In the genomic region with DNA sequence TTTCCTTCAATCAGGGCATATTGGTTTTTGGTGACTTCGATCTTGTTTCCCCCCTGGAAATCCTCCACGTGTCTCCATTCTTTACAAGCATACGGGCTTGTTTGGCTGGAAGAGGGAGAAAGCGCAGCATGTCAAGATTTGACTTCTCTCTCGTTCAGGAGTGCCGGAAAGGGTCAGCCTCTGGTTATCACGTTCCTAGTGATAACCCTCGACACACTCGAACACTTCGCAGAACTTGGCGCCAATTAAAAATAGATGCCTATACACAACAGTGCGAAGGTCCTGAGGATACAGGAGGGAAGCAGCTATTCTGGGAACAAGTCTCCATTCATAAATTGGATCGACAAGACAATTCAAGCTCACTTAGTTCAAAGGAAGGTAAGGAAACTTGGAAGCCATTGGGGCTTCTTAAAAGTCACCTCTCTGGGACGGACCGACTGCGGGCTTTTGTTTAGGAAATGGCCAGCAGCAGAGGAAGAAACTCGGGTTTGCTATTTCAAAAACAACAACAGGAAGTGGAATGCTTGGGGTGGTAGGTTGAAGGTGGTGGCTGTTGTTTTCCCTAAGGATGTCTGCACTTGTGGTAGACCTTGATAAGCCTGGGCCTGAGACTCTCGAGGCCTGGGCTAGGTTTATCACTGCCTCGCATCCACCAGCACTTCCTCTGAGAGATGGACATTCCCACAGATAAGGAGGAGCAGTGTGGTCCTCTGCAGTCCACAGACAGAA, we compare ENCODE assay signal across 12 mouse cellular contexts. TPM values are rescaled to one million over a fixed set of nuclear protein-coding genes. Genes with fewer than 3 reads are reported as not detected.
DNase-seq lines count a peak whose midpoint lies in the region; ATAC-seq lines count a peak whose summit lies in the region.
"Had no signal": no experiment of that assay in that cellular context is flagged by ENCODE, and none has a peak within 500 bp of the region (broad histone marks: within the 10 kb centered on the region; RNA-seq: fewer than 3 reads in every experiment).

No protein-coding gene starts in this region.

- H3K36me3 ChIP-seq in heart, embryonic 14.5 days (ENCODE audit: control insufficient read depth, insufficient read depth, low read length), result peaks cover 70% of the 10 kb centered on the region
- H3K36me3 ChIP-seq in liver, embryonic 13.5 days, result no peaks in the 10 kb centered on the region
- H3K36me3 ChIP-seq: hindbrain, embryonic 10.5 days; limb, embryonic 15.5 days had no signal

- DNase-seq in kidney, adult 18-20 months, result peak; percentile 28
- DNase-seq in kidney, postnatal 10 days, result no peak
- DNase-seq in liver, embryonic 13.5 days, result peak; percentile 63
- DNase-seq in yolk sac, embryonic 10.5 days (ENCODE audit: low spot score), result peak; percentile 39
- no peak for DNase-seq in adipocyte (ENCODE audit: low spot score)
- no peak for DNase-seq in cerebellum, postnatal 14 days
- DNase-seq in ovary, postnatal 10 days (ENCODE audit: low spot score), result no peak
- DNase-seq: cerebellum, adult 9-11 months had no signal

- no peaks in the 10 kb centered on the region for H3K9me3 ChIP-seq in heart, embryonic 14.5 days (ENCODE audit: control insufficient read depth, low read length)
- H3K9me3 ChIP-seq in liver, embryonic 13.5 days (replicated peaks), result no peaks in the 10 kb centered on the region
- H3K9me3 ChIP-seq: hindbrain, embryonic 10.5 days; limb, embryonic 15.5 days had no signal

- WGBS in heart, embryonic 14.5 days, result 13% methylated on average over 19 of the region's 19 CpGs
- 14% methylated on average over 19 of the region's 19 CpGs for WGBS in liver, embryonic 13.5 days (ENCODE audit: insufficient replicate concordance)

- H3K4me2 ChIP-seq in heart, embryonic 14.5 days (ENCODE audit: low read length), result peak overlapping the region; percentile 46
- H3K4me2 ChIP-seq in liver, embryonic 13.5 days, result peak overlapping the region; percentile 55
- H3K4me2 ChIP-seq: limb, embryonic 15.5 days had no signal

- peak; percentile 48; the same call in 1 of the 2 replicates for ATAC-seq in heart, embryonic 14.5 days (ENCODE audit: insufficient number of reproducible peaks, insufficient read depth, low FRiP score, low read depth)
- peak; percentile 97 for ATAC-seq in liver, embryonic 13.5 days (ENCODE audit: low read depth)

- H3K27me3 ChIP-seq in heart, embryonic 14.5 days (ENCODE audit: control insufficient read depth, insufficient read depth, low read length), result no peaks in the 10 kb centered on the region
- H3K27me3 ChIP-seq in liver, embryonic 13.5 days, result peaks cover 10% of the 10 kb centered on the region
- H3K27me3 ChIP-seq: limb, embryonic 15.5 days had no signal

- H3K9ac ChIP-seq in heart, embryonic 14.5 days (ENCODE audit: low read length), result no peak overlapping the region
- H3K9ac ChIP-seq in liver, embryonic 13.5 days, result peak overlapping the region; percentile 31; the same call in 1 of the 2 replicates
- H3K9ac ChIP-seq: limb, embryonic 15.5 days had no signal

- peaks cover 11 to 25% of the 10 kb centered on the region in 2 experiments for H3K4me1 ChIP-seq in heart, embryonic 14.5 days (ENCODE audit: control insufficient read depth in 2 of 2, insufficient read depth in 2 of 2, low read length in 2 of 2)
- H3K4me1 ChIP-seq in liver, embryonic 13.5 days (replicated peaks), result peaks cover 41% of the 10 kb centered on the region
- H3K4me1 ChIP-seq: hindbrain, embryonic 10.5 days; limb, embryonic 15.5 days had no signal

- H3K4me3 ChIP-seq in heart, embryonic 14.5 days (ENCODE audit: control insufficient read depth in 1 of 2, insufficient read depth in 1 of 2, low read depth in 1 of 2, low read length in 2 of 2), result no peak overlapping the region
- peak overlapping the region; percentile 34 for H3K4me3 ChIP-seq in liver, embryonic 13.5 days (replicated peaks)
- H3K4me3 ChIP-seq: hindbrain, embryonic 10.5 days; limb, embryonic 15.5 days; myocyte had no signal

- no peak overlapping the region for H3K27ac ChIP-seq in heart, embryonic 14.5 days (replicated peaks in 1 of 2; ENCODE audit: control insufficient read depth in 1 of 2, insufficient read depth in 1 of 2, low read depth in 2 of 2, low read length in 2 of 2)
- H3K27ac ChIP-seq in liver, embryonic 13.5 days, result peak overlapping the region; percentile 67
- H3K27ac ChIP-seq: hindbrain, embryonic 10.5 days; limb, embryonic 15.5 days had no signal

RNA-seq across cellular contexts. Expression of gene Kdr, which starts 16.4 kb away (rescaled TPM):
- polyA plus RNA-seq in heart, embryonic 14.5 days (2014; fragmentation: Nextera tagmentation; extraction: Ambion mirVana), result 44.3 and 44.5 TPM in 2 replicates
- 7.7 and 10.0 TPM in 2 replicates for polyA plus RNA-seq in liver, embryonic 13.5 days (2015; fragmentation: Nextera tagmentation; extraction: Ambion mirVana)
- polyA plus RNA-seq: myocyte had no signal

Comparison
In these comparisons a context has a peak if more than half of its experiments do, and no peak if none do; other contexts are left out.
1. DNase-seq: peak in kidney, adult 18-20 months (single experiment), liver, embryonic 13.5 days (single experiment) and yolk sac, embryonic 10.5 days (single experiment); none in kidney, postnatal 10 days (single experiment), adipocyte (single experiment), cerebellum, postnatal 14 days (0 of 2) and ovary, postnatal 10 days (single experiment).